Mouse (Mus musculus): ENCODE data around the gene Otud7b. TPM values are rescaled to one million over a fixed set of nuclear protein-coding genes. Genes with fewer than 3 reads are reported as not detected.

Gene Otud7b
- total RNA-seq, 2 experiments from 2014 or later: 30.1 to 33.4 TPM

DNA sequence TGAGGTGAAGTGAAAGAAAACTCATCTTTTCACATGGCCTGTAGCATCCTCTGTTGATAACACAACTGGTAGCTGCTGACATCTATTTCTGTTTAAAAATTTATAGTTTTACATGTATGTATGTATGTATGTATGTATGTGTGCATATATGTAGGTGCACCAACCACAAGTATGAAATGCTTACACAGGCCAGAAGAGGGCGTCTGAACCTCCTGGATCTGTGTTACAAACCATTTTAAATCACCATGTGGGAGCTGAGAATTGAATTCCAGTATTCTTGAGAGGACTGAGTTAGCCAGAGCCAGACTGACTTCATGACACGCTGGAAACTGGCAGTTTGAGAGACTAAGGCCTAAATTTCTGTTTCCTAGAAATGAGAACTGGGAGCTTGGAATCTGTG is 13.2 kb upstream of the Otud7b start:
- peak; percentile 31 for TF ChIP-seq CTCF (conservative IDR thresholded peaks at IDR 0.05)
- H3K4me3 ChIP-seq: no peak overlapping the region
- no peak for DNase-seq (ENCODE audit: low spot score in 2 of 2)
- no peak overlapping the region for H3K27ac ChIP-seq

DNA sequence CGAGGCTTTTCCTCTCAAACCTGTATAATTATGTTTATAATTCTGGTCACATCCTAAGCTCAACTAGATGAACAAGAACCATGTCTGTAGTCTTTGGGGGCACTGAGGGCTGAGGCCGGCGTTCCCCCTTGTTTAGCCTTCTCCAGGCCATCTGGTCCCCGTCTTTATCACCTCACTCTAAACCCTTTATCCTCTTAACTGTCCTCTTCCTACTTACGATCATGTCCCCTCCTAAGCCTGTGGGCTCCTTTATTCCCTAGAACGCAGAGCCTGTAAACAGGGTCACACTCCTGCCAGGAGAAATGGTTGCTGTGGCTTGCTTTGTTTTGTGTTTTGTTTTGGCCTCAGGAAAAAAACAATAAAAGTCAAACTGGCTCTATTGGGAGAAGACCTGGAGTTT is 12.4 kb upstream of the Otud7b start:
- DNase-seq (ENCODE audit: low spot score in 2 of 2): no peak
- no peak for TF ChIP-seq CTCF (conservative IDR thresholded peaks at IDR 0.05)
- Histone ChIP-seq H3K4me3 (no peak overlapping the region), H3K27ac (no peak overlapping the region)

DNA sequence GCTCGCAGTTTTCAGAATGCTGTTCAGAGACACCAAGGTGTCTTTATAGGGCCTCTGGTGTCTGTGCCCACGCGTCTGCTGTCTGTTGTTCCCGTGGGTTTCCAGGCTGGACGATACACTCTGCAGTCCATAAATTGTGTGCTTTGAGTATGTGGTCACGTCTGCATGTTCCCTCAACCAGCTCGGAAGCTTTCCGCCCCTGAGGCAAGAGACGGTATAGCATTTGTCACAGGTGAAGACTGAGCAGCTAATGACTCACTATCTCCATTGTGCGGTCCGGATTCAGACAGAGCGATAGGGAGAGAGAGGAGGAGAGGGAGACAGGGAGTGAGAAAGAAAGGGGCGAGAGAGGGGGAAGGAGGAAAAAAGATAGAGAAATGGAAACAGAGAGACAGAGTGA is 10.8 kb upstream of the Otud7b start:
- no peak for DNase-seq (ENCODE audit: low spot score in 2 of 2)
- Histone ChIP-seq H3K27ac (no peak overlapping the region), H3K4me3 (no peak overlapping the region)
- no peak for TF ChIP-seq CTCF (conservative IDR thresholded peaks at IDR 0.05)

DNA sequence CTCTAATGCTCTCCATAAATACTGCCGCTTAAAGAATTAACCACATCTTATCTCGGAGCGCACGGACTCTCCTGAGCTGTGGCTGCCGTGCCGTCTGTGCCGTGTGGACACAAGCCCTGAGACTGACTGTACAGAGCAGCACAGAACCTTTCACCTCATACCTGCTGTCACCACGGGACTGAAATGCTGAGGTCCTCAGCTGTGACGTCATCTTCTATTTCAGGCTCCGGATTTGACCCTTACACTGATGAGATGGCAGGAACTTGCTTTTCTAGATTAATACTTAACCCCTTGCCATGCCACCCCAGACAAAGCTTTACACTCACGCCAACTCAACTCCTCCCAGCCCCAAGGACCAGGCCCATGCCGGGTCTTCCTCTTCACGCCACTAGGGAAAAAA is 10.1 kb upstream of the Otud7b start:
- DNase-seq (ENCODE audit: low spot score in 2 of 2): no peak
- Histone ChIP-seq H3K4me3 (no peak overlapping the region), H3K27ac (no peak overlapping the region)
- TF ChIP-seq CTCF (conservative IDR thresholded peaks at IDR 0.05): no peak

DNA sequence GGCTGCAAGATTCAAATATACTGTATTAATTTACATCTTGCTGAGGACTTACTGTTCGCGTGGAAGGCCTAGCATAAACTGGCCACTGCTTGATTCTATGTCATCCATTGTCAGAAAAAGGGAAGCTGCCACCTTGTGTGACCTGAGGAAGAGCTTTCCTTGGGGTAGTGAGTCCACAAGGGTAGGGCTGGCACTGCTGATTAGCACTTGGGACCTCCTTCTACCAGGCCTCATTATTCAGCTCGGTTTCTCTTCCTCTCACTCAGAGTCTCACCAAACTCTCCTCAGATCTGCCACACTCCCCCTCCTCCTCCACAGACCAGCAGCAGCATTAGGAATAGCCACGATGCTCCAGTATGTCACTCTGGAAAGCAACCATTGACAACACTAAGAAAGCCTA is 6.2 kb upstream of the Otud7b start:
- DNase-seq (ENCODE audit: low spot score in 2 of 2): no peak
- TF ChIP-seq CTCF (conservative IDR thresholded peaks at IDR 0.05): no peak
- no peak overlapping the region for H3K27ac ChIP-seq
- H3K4me3 ChIP-seq: no peak overlapping the region

DNA sequence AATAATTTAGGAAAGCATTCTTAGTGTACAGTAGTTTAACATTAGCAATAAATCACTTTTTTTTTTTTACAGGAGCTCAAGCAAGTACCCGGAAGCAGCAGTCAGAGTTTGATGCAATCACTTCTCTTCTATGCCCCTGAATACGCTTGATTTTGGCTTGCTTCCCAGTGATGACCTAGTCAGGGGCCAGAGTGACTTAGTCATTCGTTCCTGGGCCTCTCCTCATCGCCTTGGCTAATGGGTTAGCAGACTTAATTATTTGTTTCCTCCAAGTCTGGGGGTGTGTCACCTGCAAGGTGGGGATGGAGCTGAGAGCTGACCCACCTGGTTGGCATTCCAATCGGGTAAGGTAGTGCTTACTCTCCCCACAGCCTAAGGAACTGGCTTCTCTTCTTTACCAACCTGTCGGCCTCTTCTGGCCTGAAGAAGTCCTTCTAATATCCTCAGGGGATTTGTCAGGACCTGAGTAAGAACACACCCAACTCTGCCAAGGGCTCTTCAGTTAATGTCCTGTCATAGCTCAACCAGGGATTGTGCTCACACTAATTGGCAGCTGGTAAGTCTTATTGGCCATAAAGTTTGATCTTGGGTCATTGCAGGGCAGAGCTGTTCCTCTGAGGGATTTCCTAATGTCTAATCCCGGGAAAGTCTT is 5.6 kb upstream of the Otud7b start:
- Histone ChIP-seq H3K4me3 (no peak overlapping the region), H3K27ac (no peak overlapping the region)
- DNase-seq (ENCODE audit: low spot score in 2 of 2): no peak
- TF ChIP-seq CTCF (conservative IDR thresholded peaks at IDR 0.05): no peak

DNA sequence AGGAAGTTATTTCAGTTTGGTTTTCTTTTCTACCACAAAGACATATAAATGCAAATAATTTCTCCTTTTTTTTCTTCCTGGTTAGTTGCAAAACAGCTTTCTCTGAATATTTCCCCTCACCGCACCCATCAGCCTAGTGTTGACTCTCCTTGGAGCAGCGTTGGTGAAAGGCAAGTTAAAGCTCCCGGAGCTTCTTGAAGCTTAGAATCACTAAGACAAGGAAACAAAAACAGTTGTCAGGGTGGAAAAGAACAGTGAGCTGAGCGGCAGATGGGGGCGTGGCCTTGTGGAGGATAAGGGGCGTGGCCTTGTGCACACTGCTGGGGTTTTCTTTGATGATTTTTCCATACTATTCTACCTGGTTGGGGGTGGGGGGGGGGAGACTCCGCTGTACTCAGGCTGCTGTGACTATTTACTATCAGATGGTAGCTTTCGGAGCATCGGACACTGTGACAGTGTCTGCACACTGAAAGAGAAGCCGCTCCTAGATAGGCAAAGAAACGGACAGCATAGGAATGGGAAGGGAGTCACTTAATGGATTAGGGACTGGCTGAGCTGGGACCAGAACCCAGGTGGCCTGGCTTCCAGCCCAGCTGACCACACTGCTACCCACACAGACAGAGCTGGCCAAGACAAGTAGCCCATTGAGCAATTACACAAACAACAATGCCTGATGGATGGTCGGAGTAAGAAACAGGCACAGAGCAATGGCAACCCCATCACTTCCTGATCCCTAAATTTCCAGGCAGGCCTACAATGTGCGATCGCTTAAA is 2.0 kb upstream of the Otud7b start:
- no peak for TF ChIP-seq CTCF (conservative IDR thresholded peaks at IDR 0.05)
- peak overlapping the region; percentile 3; the same call in 1 of the 2 replicates for H3K4me3 ChIP-seq
- DNase-seq (ENCODE audit: low spot score in 2 of 2): peak; percentile 40 to 53
- H3K27ac ChIP-seq: peak overlapping the region; percentile 96

DNA sequence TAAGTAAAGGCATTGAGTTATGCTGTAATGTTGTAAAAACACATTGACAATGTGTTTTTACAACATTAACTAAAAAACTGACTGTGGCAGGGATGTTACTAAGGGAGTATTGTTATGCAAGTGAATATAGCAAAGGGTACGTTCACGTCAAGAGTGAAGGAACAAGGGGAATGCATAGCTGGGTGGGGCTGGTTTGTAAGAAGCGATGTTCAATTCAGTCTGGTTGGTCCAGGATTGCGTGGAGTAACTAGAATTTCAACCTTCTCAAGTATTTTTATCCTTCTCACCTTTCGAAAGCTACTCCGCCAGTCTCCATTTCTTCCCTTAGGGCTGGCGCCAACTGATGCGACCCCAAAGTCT is 446 bp upstream of the Otud7b start:
- Histone ChIP-seq H3K4me3 (peak overlapping the region; percentile 87), H3K27ac (peak overlapping the region; percentile 96)
- no peak for DNase-seq (ENCODE audit: low spot score in 2 of 2)
- no peak for TF ChIP-seq CTCF (conservative IDR thresholded peaks at IDR 0.05)

DNA sequence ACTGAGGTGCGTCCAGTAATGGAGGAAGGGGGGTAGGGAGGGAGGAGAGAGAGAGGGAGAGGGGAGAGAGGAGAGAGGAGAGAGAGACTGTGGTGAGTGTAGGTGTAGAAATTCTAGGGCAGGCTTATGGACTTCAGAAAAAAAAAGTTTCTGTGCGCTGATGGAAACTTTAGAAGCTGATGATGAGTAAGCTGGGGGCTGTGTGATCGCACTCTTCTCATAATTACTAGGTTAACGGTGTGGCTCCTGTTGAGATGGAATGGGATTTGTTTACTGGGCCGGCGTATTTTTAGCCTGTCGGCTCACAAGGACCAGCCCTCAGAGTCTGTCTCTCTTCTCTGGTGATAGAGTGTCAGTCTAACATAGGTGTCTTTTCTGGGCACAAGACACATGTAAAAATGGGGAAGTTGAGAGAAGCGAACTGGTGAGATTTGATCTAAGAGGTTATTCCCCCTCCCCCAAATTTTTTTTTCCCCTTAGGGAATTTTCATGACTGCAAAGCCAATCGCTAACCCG is 963 bp downstream of the Otud7b start:
- no peak for DNase-seq (ENCODE audit: low spot score in 2 of 2)
- peak overlapping the region; percentile 87 for H3K4me3 ChIP-seq
- no peak for TF ChIP-seq CTCF (conservative IDR thresholded peaks at IDR 0.05)
- H3K27ac ChIP-seq: peak overlapping the region; percentile 96

DNA sequence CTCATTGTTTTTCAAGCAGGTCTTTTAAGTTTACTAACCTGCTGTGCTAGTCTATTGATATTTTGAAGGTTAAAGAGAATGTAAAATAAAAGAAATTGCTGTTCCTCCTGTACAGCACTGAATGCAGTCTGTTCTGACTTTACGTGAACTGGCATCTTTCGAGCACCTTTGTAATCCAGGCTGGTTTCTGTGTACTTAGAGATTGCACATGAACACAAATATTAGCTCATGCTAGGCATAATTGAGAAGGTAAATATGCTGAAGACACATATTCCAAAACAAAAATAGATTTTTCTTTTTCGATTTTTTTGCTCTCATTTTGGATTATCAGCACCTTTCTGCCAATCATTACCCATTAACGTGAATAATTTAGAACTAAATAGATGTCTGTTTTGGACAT is 1.8 kb downstream of the Otud7b start:
- no peak for TF ChIP-seq CTCF (conservative IDR thresholded peaks at IDR 0.05)
- H3K27ac ChIP-seq: no peak overlapping the region
- DNase-seq (ENCODE audit: low spot score in 2 of 2): no peak
- H3K4me3 ChIP-seq: no peak overlapping the region

DNA sequence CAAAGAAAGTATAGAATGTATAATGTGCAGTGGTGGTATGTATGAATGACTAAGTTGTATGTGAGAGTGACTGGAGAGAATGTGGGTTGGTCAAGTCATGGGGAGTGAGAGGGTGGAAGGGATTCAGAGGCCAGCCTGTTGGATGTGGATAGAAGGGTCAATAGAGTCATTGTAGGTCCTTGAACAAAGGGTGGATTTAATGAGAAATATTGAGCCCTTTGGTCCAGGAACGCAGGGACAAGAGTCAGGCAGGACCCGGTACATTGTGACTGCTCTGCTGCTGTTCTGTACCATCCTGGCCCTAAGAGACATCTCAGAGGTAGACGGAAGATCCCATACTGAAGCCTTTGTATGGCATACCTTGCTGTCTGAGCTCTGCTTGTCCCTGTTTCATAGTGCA is 4.0 kb downstream of the Otud7b start:
- DNase-seq (ENCODE audit: low spot score in 2 of 2): no peak
- no peak for TF ChIP-seq CTCF (conservative IDR thresholded peaks at IDR 0.05)
- peak overlapping the region; percentile 78 for H3K27ac ChIP-seq

DNA sequence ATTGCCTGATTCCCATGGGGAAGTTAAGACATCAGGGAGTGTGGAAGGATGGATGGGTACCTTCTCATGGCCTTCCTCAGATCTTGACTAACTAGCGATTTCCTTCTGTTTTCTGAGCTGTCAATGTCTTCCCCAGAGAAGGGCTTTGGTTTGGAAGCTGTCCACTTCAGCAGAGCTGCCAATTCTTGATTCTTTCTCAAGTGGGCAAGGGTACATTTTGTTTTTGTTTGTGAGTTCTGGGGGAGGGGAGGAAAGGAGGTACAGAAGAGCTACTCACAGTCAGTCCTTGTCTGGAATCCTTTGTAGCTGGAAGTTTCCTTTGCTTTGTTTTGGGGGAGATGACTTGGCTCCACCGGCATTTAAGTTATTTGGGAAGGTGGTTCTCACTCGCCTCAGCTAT is 8.9 kb downstream of the Otud7b start:
- peak overlapping the region; percentile 54; the same call in 1 of the 2 replicates for H3K27ac ChIP-seq
- no peak for DNase-seq (ENCODE audit: low spot score in 2 of 2)
- H3K4me3 ChIP-seq: no peak overlapping the region
- no peak for TF ChIP-seq CTCF (conservative IDR thresholded peaks at IDR 0.05)

More for the DNA sequence above, 4.0 kb downstream of the Otud7b start:
- peak overlapping the region; percentile 28; the same call in 1 of the 2 replicates for H3K4me3 ChIP-seq

DNA sequence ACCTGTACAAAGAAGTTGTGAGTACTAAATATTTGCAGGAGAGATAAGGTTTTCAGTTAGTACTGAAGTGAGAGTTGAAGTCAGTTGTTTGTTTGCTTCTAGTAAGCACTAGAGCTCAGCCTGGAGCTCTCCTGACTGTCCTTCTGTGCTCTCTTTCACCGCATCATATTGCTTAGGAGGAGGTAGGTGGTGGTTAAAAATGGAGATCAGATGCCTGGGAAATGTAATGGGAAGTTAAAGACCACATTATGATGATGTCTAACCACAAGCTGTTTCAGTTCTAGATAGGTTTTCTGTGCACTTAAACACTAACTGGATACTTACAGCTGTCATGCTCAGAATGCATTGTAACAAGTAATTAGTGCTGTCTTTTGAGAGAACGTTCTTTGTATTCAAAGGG is 13.8 kb downstream of the Otud7b start:
- no peak for DNase-seq (ENCODE audit: low spot score in 2 of 2)
- H3K4me3 ChIP-seq: no peak overlapping the region
- peak overlapping the region; percentile 28 for H3K27ac ChIP-seq

DNA sequence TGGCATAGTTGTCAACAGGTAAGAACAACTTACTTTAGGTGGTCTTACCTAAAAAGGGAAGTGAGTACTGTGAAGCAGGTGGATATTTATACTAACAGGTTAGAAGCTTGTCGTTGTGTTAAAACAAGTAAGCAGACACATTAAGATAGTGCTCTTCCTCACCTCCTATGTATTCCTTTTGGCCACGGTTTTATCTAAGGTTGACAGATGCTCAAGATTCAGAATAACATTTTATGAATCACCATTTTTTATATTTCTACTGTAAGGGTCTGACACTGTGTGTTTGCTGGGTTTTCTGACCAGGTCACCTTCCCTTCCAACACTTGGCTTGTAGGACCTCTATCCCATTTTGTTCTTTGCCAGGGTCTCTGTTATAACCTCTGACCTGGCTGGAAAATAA is 14.4 kb downstream of the Otud7b start:
- Histone ChIP-seq H3K27ac (peak overlapping the region; percentile 28), H3K4me3 (no peak overlapping the region)
- no peak for DNase-seq (ENCODE audit: low spot score in 2 of 2)
- TF ChIP-seq CTCF (conservative IDR thresholded peaks at IDR 0.05): no peak

More for the DNA sequence above, 13.8 kb downstream of the Otud7b start:
- TF ChIP-seq CTCF (conservative IDR thresholded peaks at IDR 0.05): no peak

All from layer of hippocampus, adult 2 months (tissue).